Mouse (Mus musculus): ENCODE results near the gene Tmem151b.

Tmem151b gene

GRCm38 (mm10) chr17:45563216-45563615, 13.7 kb upstream of the Tmem151b start:
- DNase-seq, result no peak

DNA sequence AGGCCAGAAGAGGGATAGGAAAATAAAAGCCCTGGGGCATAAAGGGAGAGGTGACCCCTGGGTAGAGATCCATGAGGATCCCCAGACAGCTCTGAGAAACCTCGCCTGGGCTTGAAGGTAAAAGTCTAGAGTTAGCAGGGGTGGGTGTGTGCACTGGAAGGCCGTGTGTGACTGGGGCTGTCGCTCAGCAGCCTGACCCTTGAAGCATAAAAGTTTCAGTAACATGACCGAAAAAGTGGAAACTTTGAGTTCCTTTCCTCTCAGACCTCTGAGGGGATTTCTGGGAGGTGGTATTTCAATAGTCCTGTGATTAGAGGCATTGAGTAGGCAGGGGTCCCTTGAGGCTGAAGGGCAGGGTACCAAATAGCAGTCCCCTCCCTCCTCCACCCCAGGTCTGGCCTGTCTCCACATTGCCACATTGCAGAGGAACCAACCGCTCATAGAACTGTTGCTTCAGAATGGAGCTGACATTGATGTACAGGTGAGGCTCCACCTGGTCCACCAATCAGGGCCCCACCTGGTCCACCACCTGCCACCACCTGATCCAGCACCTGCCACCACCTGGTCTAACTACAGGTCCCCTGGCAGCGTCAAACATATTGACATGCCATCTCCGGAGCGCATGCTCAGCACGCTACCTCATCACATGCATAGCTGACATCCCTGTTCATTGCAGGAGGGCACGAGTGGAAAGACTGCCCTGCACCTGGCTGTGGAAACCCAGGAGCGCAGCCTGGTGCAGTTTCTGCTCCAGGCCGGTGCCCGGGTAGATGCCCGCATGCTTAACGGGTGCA, 10.5 kb upstream of the Tmem151b start:
- DNase-seq, result no peak

DNA sequence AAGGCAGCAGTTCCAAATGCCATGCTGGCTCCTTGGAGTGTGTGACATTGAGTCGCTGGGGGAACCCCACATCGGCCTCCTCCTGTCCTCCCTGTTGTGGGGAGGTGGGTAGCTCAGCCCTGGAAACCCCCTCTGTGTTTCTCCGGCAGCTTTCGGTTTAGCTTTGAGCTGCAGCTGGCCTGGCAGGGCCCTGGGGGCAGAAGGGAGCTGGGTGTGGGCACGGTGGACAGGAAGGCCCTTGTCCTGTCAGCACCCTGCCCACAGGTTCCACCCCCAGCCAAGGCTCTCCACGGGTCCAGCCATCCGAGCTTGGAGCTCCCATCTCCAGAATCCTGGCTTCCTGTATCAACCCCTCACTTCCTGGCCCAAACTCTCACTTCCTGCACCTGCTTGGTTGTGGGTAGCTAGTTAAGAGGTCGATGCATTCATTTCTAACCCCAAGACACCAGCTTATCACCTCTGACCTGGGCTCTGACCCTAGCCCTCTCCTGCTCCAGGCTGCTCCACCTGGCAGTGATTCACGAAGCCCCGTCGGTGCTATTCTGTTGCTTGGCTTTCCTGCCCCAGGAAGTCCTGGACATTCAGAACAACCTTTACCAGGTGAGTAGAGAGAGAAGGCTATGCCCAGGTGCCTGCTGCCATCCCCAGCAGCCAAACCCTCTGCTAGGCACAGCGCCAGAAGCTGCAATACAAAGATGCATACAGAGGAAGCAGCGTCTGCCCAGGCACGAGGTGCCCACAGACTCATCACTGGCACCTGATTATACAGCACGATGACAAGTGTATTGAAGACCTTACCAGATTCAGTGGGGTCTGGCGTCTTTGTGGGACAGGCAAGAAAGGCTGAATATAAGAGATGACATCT, 8.8 kb upstream of the Tmem151b start:
- DNase-seq, result peak in 1 of 2 experiments; percentile 65

DNA sequence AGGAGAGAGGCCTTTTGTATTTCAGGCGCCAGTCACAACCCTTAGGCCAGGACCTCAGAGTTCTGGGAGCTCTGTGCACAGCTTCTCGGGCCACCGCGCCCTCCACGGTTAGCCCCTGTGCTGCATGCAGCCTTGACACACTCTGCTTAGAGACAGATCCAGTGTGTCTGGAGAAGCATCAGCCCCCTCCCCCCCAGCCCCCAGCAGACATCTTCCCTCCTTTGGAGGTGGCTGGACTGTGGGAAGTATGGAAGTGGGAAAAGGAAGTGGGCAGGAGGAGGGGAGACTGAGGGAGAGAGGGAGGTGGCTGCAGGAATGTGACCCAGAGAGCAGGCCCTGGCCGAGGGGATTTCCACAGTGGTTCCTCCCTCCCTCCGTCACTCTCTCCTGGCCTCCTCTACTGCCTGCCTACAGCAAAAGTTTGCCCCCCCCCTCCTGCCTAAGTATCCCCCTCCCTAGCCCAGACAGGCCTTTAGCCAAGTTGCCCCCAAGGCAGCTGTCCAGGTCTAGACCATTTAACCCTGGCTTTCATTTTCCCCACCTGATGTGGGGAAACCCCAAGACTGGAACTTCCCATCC, 7.9 kb upstream of the Tmem151b start:
- DNase-seq, result peak in 1 of 2 experiments; percentile 42

DNA sequence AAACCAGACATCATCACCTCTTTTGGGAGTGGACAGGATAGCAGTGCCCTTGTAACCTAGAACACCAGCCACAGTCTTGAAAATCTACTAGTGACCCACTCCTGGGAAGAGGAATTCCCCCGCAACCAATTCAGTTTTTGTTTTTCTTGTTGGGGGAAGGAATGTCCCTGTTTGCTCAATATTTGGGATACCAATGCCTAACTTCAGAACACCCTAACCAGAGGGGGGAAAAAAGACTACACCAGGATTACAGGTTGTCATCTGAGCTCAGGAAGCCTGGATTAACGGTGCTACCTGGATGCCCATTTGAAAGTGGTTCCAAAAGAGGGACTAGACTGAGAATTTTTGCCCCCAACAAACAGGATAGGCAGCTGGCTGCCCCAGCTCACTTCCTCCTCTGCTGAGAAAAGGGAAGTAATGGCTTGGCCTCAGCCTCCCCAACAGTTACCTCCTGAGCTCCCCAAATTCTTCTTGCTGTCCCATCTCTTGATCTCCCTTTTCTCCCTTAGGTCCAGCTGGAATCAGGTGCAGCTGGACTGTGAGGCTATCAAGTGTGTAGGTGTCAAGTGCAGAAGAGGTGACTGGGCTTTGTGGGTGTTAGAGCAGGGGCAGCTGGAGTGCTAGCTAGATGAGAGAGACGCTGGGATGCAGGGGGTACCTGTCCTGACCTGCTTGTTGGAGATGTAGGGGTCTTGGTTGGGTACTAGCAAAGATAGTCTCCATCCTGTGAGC, 7.2 kb upstream of the Tmem151b start:
- DNase-seq, result peak in 1 of 2 experiments; percentile 35

- DNase-seq, result peak in 1 of 2 experiments; percentile 38
Observed at GRCm38 (mm10) chr17:45556107-45556489, 6.6 kb upstream of the Tmem151b start.

- peak; percentile 94 to 95 for DNase-seq
Observed at GRCm38 (mm10) chr17:45555452-45556106, 6.1 kb upstream of the Tmem151b start, which contains the start of gene Nfkbie. Nfkbie (plus strand) TSS chr17:45555703.

- DNase-seq, result no peak
Observed at GRCm38 (mm10) chr17:45554420-45554819, 4.9 kb upstream of the Tmem151b start.

GRCm38 (mm10) chr17:45553065-45553464, 3.6 kb upstream of the Tmem151b start:
- no peak for DNase-seq

DNA sequence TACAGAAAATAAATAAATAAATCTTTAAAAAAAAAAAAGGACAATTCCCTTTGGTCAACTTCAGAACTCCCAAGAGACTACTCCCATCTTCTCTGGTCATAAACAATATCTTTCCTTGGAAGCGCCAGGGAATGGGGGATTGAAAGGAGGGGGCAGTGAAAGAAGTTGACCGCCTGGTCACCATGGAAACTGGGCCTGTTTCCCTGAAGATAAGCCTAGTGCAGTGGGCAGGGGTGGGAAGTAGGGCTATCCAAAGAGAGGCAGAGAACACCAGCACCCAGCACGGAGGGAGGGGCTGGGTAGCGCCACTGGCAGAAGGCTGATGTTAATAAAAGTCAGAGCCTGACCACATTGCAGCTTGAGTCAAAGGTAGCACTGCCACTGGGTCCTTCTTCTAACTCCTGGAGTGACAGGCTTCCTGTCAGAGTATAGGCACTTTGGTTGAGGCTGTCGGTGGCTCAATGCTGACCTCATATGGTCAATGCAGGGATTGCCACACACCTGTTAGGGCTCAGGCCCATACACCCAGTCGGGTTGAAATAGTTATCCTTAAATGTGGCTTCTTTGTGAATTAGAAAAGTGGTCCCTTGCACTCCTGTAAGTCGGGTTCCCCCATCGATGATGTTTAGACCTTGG, 2.5 kb upstream of the Tmem151b start:
- DNase-seq, result peak; percentile 66 to 72

GRCm38 (mm10) chr17:45551249-45551796, 1.8 kb upstream of the Tmem151b start:
- no peak for DNase-seq

GRCm38 (mm10) chr17:45550253-45550652, 776 bp upstream of the Tmem151b start:
- DNase-seq, result no peak

GRCm38 (mm10) chr17:45548541-45549512, 650 bp downstream of the Tmem151b start:
- peak in 1 of 2 experiments; percentile 37 for DNase-seq

DNA sequence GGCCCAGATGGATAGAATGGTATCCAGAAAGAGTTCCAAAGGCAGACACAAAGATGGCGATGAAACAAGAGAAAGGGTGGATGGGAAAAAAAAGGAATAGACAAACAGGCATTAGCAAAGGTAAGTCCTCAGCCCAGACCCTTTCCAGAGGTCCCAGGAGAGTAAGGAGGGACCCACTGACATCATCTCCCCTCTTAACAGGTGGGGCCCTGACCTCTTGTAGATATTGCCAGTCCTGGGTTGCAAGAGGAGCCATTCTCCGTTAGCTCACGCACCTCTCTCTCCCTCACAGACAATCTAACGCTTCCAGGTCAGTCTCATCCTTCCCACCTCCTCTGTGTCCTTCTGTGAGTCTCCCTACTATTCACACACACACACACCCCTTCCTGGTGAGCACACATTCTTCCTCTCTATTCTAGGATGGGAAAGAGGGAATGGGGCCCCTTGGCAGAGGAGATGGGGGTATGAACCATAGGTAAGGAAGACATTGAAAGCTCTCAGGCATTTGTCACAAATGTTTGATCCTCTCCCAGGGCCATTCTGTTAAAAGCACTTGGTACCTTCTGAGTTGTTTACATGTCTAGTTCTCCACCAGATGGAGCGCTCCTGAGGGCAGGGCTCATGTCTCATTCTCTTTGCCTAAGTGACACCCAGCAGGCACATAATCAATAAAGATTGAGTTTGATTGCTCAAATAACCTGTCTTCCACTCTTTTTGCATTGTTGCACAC, 1.9 kb downstream of the Tmem151b start:
- DNase-seq, result no peak

- DNase-seq, result no peak
Observed at GRCm38 (mm10) chr17:45546941-45547340, 2.5 kb downstream of the Tmem151b start.

DNA sequence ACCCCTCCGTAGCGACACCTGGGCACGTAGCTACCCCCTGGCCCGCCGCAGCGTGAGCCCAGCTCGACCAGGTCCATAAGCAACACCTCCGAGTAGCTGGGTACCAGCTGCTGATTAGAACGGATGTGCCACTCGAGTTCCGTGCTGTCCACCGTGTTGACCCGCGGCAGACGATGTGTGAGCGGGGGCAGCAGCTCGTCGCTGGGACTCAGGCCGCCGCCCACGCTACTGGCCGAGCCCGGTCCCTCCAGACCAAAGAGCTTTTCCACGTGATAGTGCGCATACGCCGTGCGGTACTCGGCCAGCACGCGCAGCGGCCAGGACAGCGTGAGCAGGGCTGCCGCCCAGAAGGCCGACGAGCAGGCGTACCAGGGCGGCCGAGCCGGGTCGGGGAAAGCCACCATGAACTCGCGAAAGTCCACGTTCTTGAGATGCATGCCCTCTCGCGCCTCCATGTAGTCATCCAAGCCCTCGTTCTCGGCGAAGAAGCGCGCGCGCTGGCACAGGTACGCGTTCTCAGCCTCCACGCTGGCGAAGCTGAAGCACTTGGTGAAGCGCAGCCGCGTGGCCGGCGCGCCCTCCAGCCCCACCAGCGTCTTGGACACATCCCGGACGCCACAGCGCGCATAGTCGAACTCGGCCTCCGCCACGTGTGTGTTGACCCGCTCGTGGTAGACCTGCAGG, 4.1 kb downstream of the Tmem151b start:
- no peak for DNase-seq

- no peak for DNase-seq
Observed at GRCm38 (mm10) chr17:45544873-45545277, 4.6 kb downstream of the Tmem151b start.

DNA sequence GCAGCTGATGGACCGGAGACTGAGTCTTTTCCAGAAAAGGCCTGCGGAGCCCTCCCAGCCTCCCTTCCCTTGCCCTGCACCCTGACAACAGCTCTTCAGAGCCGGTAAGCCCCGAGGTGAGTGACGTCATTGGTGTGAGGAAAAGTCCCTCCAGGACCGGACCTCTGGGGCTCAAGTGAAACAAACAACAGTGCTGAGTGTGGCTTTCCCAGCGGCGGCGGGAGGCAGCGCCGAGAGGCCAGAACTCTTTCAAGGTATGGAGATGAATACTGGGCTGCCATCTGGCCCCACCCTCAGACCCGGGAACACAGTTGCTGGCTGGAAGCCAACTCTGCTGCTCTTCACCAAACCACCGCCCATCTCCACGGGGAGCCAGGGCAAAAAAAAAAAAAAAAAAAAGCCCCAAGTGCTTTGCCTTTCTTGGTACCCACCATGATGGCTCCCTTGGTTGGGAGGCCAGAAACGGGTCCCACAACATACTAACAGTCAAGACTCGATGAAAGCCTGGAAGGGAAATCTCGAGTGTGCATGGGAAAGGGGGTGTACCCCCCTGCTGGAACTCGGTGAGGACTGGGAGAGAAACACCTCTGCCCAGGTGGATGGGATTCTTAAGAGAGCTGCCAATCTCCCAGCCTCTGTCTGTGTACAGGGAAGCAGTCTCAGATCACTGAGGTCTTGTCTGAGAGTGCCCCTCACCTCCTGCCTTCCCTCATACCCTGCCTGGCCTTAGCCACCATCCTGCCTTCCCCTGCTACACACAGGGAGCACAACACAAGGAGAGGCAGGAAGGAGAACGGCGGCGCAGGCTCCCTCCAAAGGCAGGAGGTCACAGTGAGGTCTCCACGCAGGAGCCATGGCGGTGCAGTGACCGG, 5.2 kb downstream of the Tmem151b start:
- no peak for DNase-seq

Measured in thymus, adult 18-20 months (tissue).